Mouse (Mus musculus) CH12.LX (cell line): ENCODE measurements around the gene Ttll8. TPM values are rescaled to one million over a fixed set of nuclear protein-coding genes. Genes with fewer than 3 reads are reported as not detected.

Experiments
- DNase-seq: peaks from one replicate; pipeline ENCODE4 v3.0.0-alpha.2; 2013; ENCODE audit errors: extremely low read depth
- H3K27ac ChIP-seq: 2 replicates; pipeline ENCODE4 v1.5.1; 2012; ENCODE audit warnings: low read depth, mild to moderate bottlenecking, control low read depth, moderate library complexity; ENCODE audit not compliant: insufficient read depth
- H3K27me3 ChIP-seq: replicated peaks from 2 replicates; pipeline ENCODE3; 2012; ENCODE audit warnings: inconsistent platforms
- H3K36me3 ChIP-seq, 2 experiments: replicated peaks in 1 of 2; 2 replicates each; pipeline versions ENCODE3 to v1.6.1; 2012; ENCODE audit warnings: inconsistent platforms in 1 of 2, low read length in 1 of 2, mild to moderate bottlenecking in 1 of 2, mixed read lengths in 1 of 2, moderate library complexity in 1 of 2; ENCODE audit not compliant: control insufficient read depth in 1 of 2, insufficient read depth in 1 of 2
- H3K4me1 ChIP-seq, 2 experiments: 2 replicates each; pipeline ENCODE4 v1.6.1; 2012; ENCODE audit warnings: inconsistent platforms in 1 of 2, moderate library complexity in 1 of 2; ENCODE audit not compliant: insufficient read depth in 2 of 2, control insufficient read depth in 1 of 2
- H3K4me2 ChIP-seq: 2 replicates; pipeline ENCODE4 v1.6.1; 2012; ENCODE audit warnings: low read depth, mild to moderate bottlenecking, control low read depth; ENCODE audit not compliant: poor library complexity, insufficient read depth, severe bottlenecking
- H3K4me3 ChIP-seq, 3 experiments: fragments of 150-350 bp in 1 of 3; sonication (generic) in 1 of 3; replicated peaks in 1 of 3; 2 replicates each; pipeline versions ENCODE3 to v1.5.1; 2011 to 2012; ENCODE audit warnings: low read depth in 2 of 3, low read length in 2 of 3, mild to moderate bottlenecking in 2 of 3, moderate library complexity in 2 of 3, control low read depth in 1 of 3, improper control_type of control experiment in 1 of 3, inconsistent platforms in 1 of 3, mixed read lengths in 1 of 3; ENCODE audit not compliant: poor library complexity in 1 of 3
- H3K79me2 ChIP-seq: replicated peaks from 2 replicates; pipeline ENCODE4 v1.6.1; 2012; ENCODE audit warnings: mild to moderate bottlenecking, moderate library complexity; ENCODE audit not compliant: control insufficient read depth, poor library complexity, insufficient read depth, severe bottlenecking; ENCODE audit errors: extremely low read depth
- H3K9ac ChIP-seq: 2 replicates; pipeline ENCODE4 v1.6.1; 2012; ENCODE audit warnings: low read depth, mild to moderate bottlenecking, control low read depth, moderate library complexity; ENCODE audit not compliant: insufficient read depth
- H3K9me3 ChIP-seq: replicated peaks from 2 replicates; pipeline ENCODE3; 2012; ENCODE audit warnings: low read length, inconsistent platforms, mixed read lengths
- BHLHE40 ChIP-seq: IDR thresholded peaks from 2 replicates; pipeline ENCODE4 v1.6.1; 2011; ENCODE audit warnings: mild to moderate bottlenecking, low read depth, low read length, improper control_type of control experiment
- CHD2 ChIP-seq: IDR thresholded peaks from 2 replicates; pipeline ENCODE4 v1.6.1; 2011; ENCODE audit warnings: low read length, improper control_type of control experiment
- ELF1 ChIP-seq: IDR thresholded peaks from 2 replicates; pipeline ENCODE4 v1.6.1; 2014; ENCODE audit warnings: low read depth, mild to moderate bottlenecking, inconsistent platforms, low read length, improper control_type of control experiment
- ETS1 ChIP-seq: conservative IDR thresholded peaks from 2 replicates; pipeline ENCODE4 v1.6.1; 2012; ENCODE audit warnings: low read depth, mild to moderate bottlenecking, inconsistent platforms, low read length, improper control_type of control experiment, moderate library complexity
- GABPA ChIP-seq: IDR thresholded peaks from 2 replicates; pipeline ENCODE4 v1.6.1; 2012; ENCODE audit warnings: low read depth, low read length, improper control_type of control experiment, inconsistent platforms; ENCODE audit not compliant: insufficient replicate concordance
- JUN ChIP-seq: IDR thresholded peaks from 2 replicates; pipeline ENCODE4 v1.6.1; 2011; ENCODE audit warnings: low read depth, mild to moderate bottlenecking, low read length, improper control_type of control experiment, moderate library complexity; ENCODE audit not compliant: insufficient read depth
- KAT2A ChIP-seq: IDR thresholded peaks from 2 replicates; pipeline ENCODE4 v1.6.1; 2012; ENCODE audit warnings: low read length, improper control_type of control experiment, inconsistent platforms; ENCODE audit not compliant: insufficient replicate concordance
- MAFK ChIP-seq: IDR thresholded peaks from 2 replicates; pipeline ENCODE4 v1.6.1; 2011; ENCODE audit warnings: low read length, improper control_type of control experiment; ENCODE audit not compliant: insufficient replicate concordance
- MAZ ChIP-seq: IDR thresholded peaks from 2 replicates; pipeline ENCODE4 v1.6.1; 2012; ENCODE audit warnings: low read depth, mild to moderate bottlenecking, inconsistent platforms, low read length, improper control_type of control experiment, moderate library complexity
- MEF2A ChIP-seq: IDR thresholded peaks from 2 replicates; pipeline ENCODE4 v1.6.1; 2014; ENCODE audit warnings: low read depth, mild to moderate bottlenecking, inconsistent platforms, low read length, improper control_type of control experiment, borderline replicate concordance
- MXI1 ChIP-seq: IDR thresholded peaks from 2 replicates; pipeline ENCODE4 v1.6.1; 2011; ENCODE audit warnings: mild to moderate bottlenecking, low read depth, low read length, improper control_type of control experiment
- MYC ChIP-seq: IDR thresholded peaks from 2 replicates; pipeline ENCODE4 v1.6.1; 2011; ENCODE audit warnings: low read depth, mild to moderate bottlenecking, improper control_type of control experiment, low read length
- NELFE ChIP-seq: IDR thresholded peaks from 2 replicates; pipeline ENCODE4 v1.6.1; 2011; ENCODE audit warnings: low read depth, low read length, improper control_type of control experiment
- POLR2A ChIP-seq: IDR thresholded peaks from 2 replicates; pipeline ENCODE4 v1.6.1; 2011; ENCODE audit warnings: low read depth, mild to moderate bottlenecking, improper control_type of control experiment, low read length
- RCOR1 ChIP-seq: conservative IDR thresholded peaks from 2 replicates; pipeline ENCODE4 v1.6.1; 2012; ENCODE audit warnings: low read depth, mild to moderate bottlenecking, inconsistent platforms, low read length, improper control_type of control experiment
- SIN3A ChIP-seq: IDR thresholded peaks from 2 replicates; pipeline ENCODE4 v1.6.1; 2012; ENCODE audit warnings: low read length, improper control_type of control experiment, inconsistent platforms
- SMC3 ChIP-seq: IDR thresholded peaks from 2 replicates; pipeline ENCODE4 v1.6.1; 2011; ENCODE audit warnings: low read depth, low read length, improper control_type of control experiment
- TBP ChIP-seq: conservative IDR thresholded peaks from 2 replicates; pipeline ENCODE4 v1.6.1; 2011; ENCODE audit warnings: low read depth, low read length, improper control_type of control experiment
- USF2 ChIP-seq: conservative IDR thresholded peaks from 2 replicates; pipeline ENCODE4 v1.6.1; 2011; ENCODE audit warnings: low read depth, low read length, improper control_type of control experiment
- ZKSCAN1 ChIP-seq: IDR thresholded peaks from 2 replicates; pipeline ENCODE4 v1.6.1; 2012; ENCODE audit warnings: low read depth, inconsistent platforms, low read length, improper control_type of control experiment, borderline replicate concordance
- ZMIZ1 ChIP-seq: IDR thresholded peaks from 2 replicates; pipeline ENCODE4 v1.6.1; 2012; ENCODE audit warnings: low read depth, mild to moderate bottlenecking, inconsistent platforms, low read length, improper control_type of control experiment
- dilution Hi-C: fragments of 300-500 bp; cut with MboI; formaldehyde crosslinking; loops from 2 replicates; pipeline ENCODE4 v1.14.3; 2020; ENCODE audit warnings: low sequenced_read_pairs; ENCODE audit not compliant: extremely low pct_unique_long_range_greater_than_20kb, extremely low pct_ligation_motif_present
- in situ Hi-C: fragments of 300-500 bp; cut with MboI; formaldehyde crosslinking; loops from 3 replicates; pipeline ENCODE4 v1.14.3; 2019; ENCODE audit warnings: low sequenced_read_pairs, low pct_ligation_motif_present, low pct_unique_long_range_greater_than_20kb, mixed read lengths
- polyA plus RNA-seq: library from polyadenylated mRNA; unstranded; fragments of >175 nt; gene quantifications from 2 replicates; pipeline ENCODE4 v1.2.1, GENCODE M21; 2012; ENCODE audit warnings: low read depth; ENCODE audit not compliant: insufficient read length
- total RNA-seq, 2 experiments: library from RNA; depleted of rRNA; stranded (reverse); fragments of 300-350 nt in 1 of 2; fragments of >200 nt in 1 of 2; gene quantifications; 2 replicates each; pipeline ENCODE4 v1.2.3; 2012 to 2014

Ttll8 gene
- total RNA-seq (2012; rRNA removed) (not detected in 2 replicates), total RNA-seq (2014; rRNA removed) (not detected in 2 replicates), polyA plus RNA-seq (not detected in 2 replicates)

- H3K9ac ChIP-seq = no peak within 1 kb of the TSS
- DNase-seq = no peak
- no peak within 1 kb of the TSS for H3K4me3 ChIP-seq
- H3K27me3 ChIP-seq = peaks cover 71% of the 10 kb centered on the region
- dilution Hi-C loops (no loop called here), in situ Hi-C loops (loop anchor here (25.0 kb wide), 2 partner anchors 108 to 258 kb away; partner anchors contain the start of genes Panx2 and Ppp6r2)
- H3K79me2 ChIP-seq = no peaks in the 10 kb centered on the region
- no peaks in the 10 kb centered on the region for H3K4me1 ChIP-seq
- H3K4me2 ChIP-seq = no peak within 1 kb of the TSS
- TF ChIP-seq BHLHE40 (no peak), CHD2 (no peak), ETS1 (no peak), JUN (no peak), MAFK (no peak), KAT2A (no peak), SIN3A (no peak), GABPA (no peak), USF2 (no peak), ELF1 (no peak), RCOR1 (no peak), ZKSCAN1 (no peak), ZMIZ1 (no peak), NELFE (no peak), MYC (no peak), SMC3 (no peak), MAZ (no peak)
- no peaks in the 10 kb centered on the region for H3K36me3 ChIP-seq
- no peak within 1 kb of the TSS for H3K27ac ChIP-seq
- no peaks in the 10 kb centered on the region for H3K9me3 ChIP-seq
Observed at GRCm38 (mm10) chr15:88954368-88955072, at the start of gene Ttll8. Gene Ttll8, minus strand, starts transcription at chr15:88954418.

GRCm38 (mm10) chr15:89001245-89001644 is 47.0 kb upstream of the Ttll8 start:
- H3K27ac ChIP-seq = no peak overlapping the region
- no peaks in the 10 kb centered on the region for H3K36me3 ChIP-seq
- H3K4me1 ChIP-seq = no peaks in the 10 kb centered on the region
- no peak overlapping the region for H3K9ac ChIP-seq
- H3K9me3 ChIP-seq = no peaks in the 10 kb centered on the region
- dilution Hi-C loops = no loop called here
- H3K4me2 ChIP-seq = no peak overlapping the region
- H3K27me3 ChIP-seq = peaks cover 88% of the 10 kb centered on the region
- no peaks in the 10 kb centered on the region for H3K79me2 ChIP-seq
- no peak overlapping the region for H3K4me3 ChIP-seq
- no peak for DNase-seq
- TF ChIP-seq TBP (no peak), ETS1 (no peak), MXI1 (no peak), MEF2A (no peak), POLR2A (no peak), MYC (no peak), SMC3 (no peak)
- in situ Hi-C loops = no loop called here
